Mouse (Mus musculus) gastrocnemius, postnatal 25 days (tissue): Measurements from ENCODE around the gene Pard3b. TPM values are rescaled to one million over a fixed set of nuclear protein-coding genes. Genes with fewer than 3 reads are reported as not detected.

ENCODE experiments used
- DNase-seq: peaks from one replicate; pipeline ENCODE4 v3.0.0; 2022
- total RNA-seq, 2 experiments: library from RNA; stranded (reverse); gene quantifications; 1 replicate in 1 of 2; 2 replicates in 1 of 2; pipeline ENCODE4 v1.2.3; 2021

Gene Pard3b
- total RNA-seq, 2 experiments from 2014 or later, result 5.6 to 7.0 TPM

- no peak for DNase-seq
These were observed 286.9 kb downstream of the Pard3b start for GRCm38 (mm10) chr1:61925541-61925940.

GRCm38 (mm10) chr1:61928131-61928761, 289.6 kb downstream of the Pard3b start:
- no peak for DNase-seq

- no peak for DNase-seq
These were observed 294.9 kb downstream of the Pard3b start for GRCm38 (mm10) chr1:61933574-61933973.

- DNase-seq, result no peak
These were observed 296.1 kb downstream of the Pard3b start for GRCm38 (mm10) chr1:61934760-61935159.

GRCm38 (mm10) chr1:61939882-61940281, 301.3 kb downstream of the Pard3b start:
- no peak for DNase-seq

GRCm38 (mm10) chr1:61961533-61961932, 322.9 kb downstream of the Pard3b start:
- DNase-seq, result no peak

- no peak for DNase-seq
These were observed 323.9 kb downstream of the Pard3b start for GRCm38 (mm10) chr1:61962571-61962970.

- no peak for DNase-seq
These were observed 328.5 kb downstream of the Pard3b start for GRCm38 (mm10) chr1:61967124-61967523.

- DNase-seq, result no peak
These were observed 329.2 kb downstream of the Pard3b start for GRCm38 (mm10) chr1:61967807-61968206.

- DNase-seq, result no peak
These were observed 359.1 kb downstream of the Pard3b start for GRCm38 (mm10) chr1:61997711-61998110.

GRCm38 (mm10) chr1:62008811-62009210, 370.2 kb downstream of the Pard3b start:
- DNase-seq, result no peak

GRCm38 (mm10) chr1:62011712-62012111, 373.1 kb downstream of the Pard3b start:
- no peak for DNase-seq

GRCm38 (mm10) chr1:62016536-62017300, 378.1 kb downstream of the Pard3b start:
- DNase-seq, result no peak

GRCm38 (mm10) chr1:62018276-62018675, 379.7 kb downstream of the Pard3b start:
- DNase-seq, result no peak

GRCm38 (mm10) chr1:62019743-62020142, 381.1 kb downstream of the Pard3b start:
- DNase-seq, result no peak

- no peak for DNase-seq
These were observed 403.1 kb downstream of the Pard3b start for GRCm38 (mm10) chr1:62041718-62042117.

GRCm38 (mm10) chr1:62048592-62048991, 410.0 kb downstream of the Pard3b start:
- DNase-seq, result no peak

- DNase-seq, result no peak
These were observed 412.7 kb downstream of the Pard3b start for GRCm38 (mm10) chr1:62051186-62051825.

- DNase-seq, result no peak
These were observed 414.6 kb downstream of the Pard3b start for GRCm38 (mm10) chr1:62053167-62053638.

- no peak for DNase-seq
These were observed 416.7 kb downstream of the Pard3b start for GRCm38 (mm10) chr1:62055280-62055679.

- no peak for DNase-seq
These were observed 432.0 kb downstream of the Pard3b start for GRCm38 (mm10) chr1:62070617-62071016.

GRCm38 (mm10) chr1:62071139-62071538, 432.5 kb downstream of the Pard3b start:
- no peak for DNase-seq

GRCm38 (mm10) chr1:62076171-62076570, 437.5 kb downstream of the Pard3b start:
- DNase-seq, result no peak
